Mouse (Mus musculus) olfactory bulb, adult 2 months (tissue): ENCODE measurements around the gene Ctcf. TPM values are rescaled to one million over a fixed set of nuclear protein-coding genes. Genes with fewer than 3 reads are reported as not detected.

Source experiments
- H3K27ac ChIP-seq: fragments of 200-500 bp; 2 replicates; pipeline ENCODE4 v1.5.1; 2012; ENCODE audit warnings: low read depth, low read length; ENCODE audit not compliant: insufficient read depth
- H3K4me1 ChIP-seq: fragments of 200-500 bp; 2 replicates; pipeline ENCODE4 v1.6.1; 2012; ENCODE audit warnings: low read length; ENCODE audit not compliant: control insufficient read depth, insufficient read depth
- H3K4me3 ChIP-seq: fragments of 200-500 bp; 2 replicates; pipeline ENCODE4 v1.5.1; 2012; ENCODE audit warnings: mild to moderate bottlenecking, low read depth, low read length, moderate library complexity; ENCODE audit not compliant: insufficient read depth
- CTCF ChIP-seq: fragments of 200-500 bp; IDR thresholded peaks from 2 replicates; pipeline ENCODE4 v1.5.1; 2012; ENCODE audit warnings: low read depth, mild to moderate bottlenecking, low read length, moderate library complexity; ENCODE audit not compliant: insufficient read depth
- POLR2A ChIP-seq: fragments of 200-500 bp; IDR thresholded peaks from 2 replicates; pipeline ENCODE4 v1.6.1; 2012; ENCODE audit warnings: mild to moderate bottlenecking, low read depth, low read length, moderate library complexity; ENCODE audit not compliant: insufficient read depth
- WGBS: fragments of 180-500 bp; shearing (Covaris S2); methylation state at CpG from one replicate; pipeline ENCODE4 v1.1.7; 2018; 5-methylcytosine and 5-hydroxymethylcytosine counted together
- polyA plus RNA-seq: library from polyadenylated mRNA; stranded (reverse); fragments of >200 nt; gene quantifications from 2 replicates; pipeline ENCODE4 v1.2.4, GENCODE M21; 2012; ENCODE audit warnings: low replicate concordance; ENCODE audit not compliant: missing spikeins, insufficient read depth, insufficient read length

Ctcf gene
- polyA plus RNA-seq, 1 experiment: not detected

GRCm38 (mm10) chr8:105712286-105712685 lies 75.9 kb downstream of the Ctcf start:
- WGBS: 87% methylated on average over 3 of the region's 3 CpGs
- H3K27ac ChIP-seq: no peak overlapping the region
- H3K4me3 ChIP-seq: no peak overlapping the region
- H3K4me1 ChIP-seq: peaks cover 9% of the 10 kb centered on the region
- TF ChIP-seq POLR2A (no peak), CTCF (no peak)

DNA sequence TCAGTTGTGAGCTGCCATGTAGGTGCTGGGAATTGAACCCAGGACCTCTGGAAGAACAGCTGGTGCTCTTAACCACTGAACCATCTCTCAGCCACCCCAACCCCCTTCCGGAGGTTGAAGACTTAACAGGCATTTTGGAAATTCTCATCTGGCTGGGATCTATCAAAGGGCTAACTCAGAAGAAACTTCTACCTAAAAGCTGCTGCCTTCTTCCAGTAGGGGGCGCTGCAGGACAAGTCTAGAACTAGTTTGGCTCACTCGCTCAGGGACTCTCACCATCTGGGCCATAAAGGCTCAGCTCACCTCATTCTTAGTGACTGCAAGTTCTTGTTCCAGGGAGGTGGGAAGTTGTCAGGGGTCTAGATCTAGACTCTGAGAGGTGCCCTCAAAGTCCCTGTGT lies 77.8 kb downstream of the Ctcf start:
- 7% methylated on average over 3 of the region's 3 CpGs for WGBS
- no peak overlapping the region for H3K4me3 ChIP-seq
- no peak overlapping the region for H3K27ac ChIP-seq
- TF ChIP-seq CTCF (peak; percentile 26; the same call in 1 of the 2 replicates), POLR2A (no peak)
- no peaks in the 10 kb centered on the region for H3K4me1 ChIP-seq

- Histone ChIP-seq H3K27ac (no peak overlapping the region), H3K4me1 (no peaks in the 10 kb centered on the region), H3K4me3 (no peak overlapping the region)
- TF ChIP-seq CTCF (no peak), POLR2A (no peak)
- 74% methylated on average over 6 of the region's 6 CpGs for WGBS
These were observed 78.7 kb downstream of the Ctcf start for GRCm38 (mm10) chr8:105715042-105715441.

DNA sequence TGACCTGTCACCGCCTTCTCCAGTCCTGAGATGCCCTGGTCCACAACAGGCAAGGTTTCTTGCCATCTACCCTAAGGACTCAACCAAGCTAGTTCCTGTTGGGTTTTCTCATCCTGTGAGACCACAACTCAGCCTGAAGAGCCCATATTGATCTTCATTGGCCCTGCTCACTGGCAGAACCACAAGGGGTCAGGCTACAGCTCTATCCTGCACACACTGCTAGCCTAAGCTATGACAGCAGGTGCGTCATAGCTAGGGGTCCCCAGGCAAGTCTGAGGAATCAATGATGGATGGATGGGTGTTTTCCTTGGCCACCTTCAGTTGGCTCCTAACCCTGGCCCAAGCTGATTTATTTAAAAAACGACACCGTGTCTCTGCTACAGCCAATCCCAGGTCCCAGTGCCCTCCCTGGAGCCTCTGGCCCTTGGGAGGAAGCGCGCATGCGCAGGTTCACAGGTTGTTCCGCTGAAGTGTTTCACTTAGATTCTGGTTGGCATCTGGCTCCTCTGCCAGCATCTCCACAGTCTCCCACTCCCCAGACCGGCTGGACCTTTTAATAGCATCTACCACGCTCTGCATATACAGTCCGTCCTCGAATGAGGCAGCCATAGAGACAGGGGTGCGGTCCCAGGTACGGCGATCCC lies 80.1 kb downstream of the Ctcf start:
- 92% methylated on average over 15 of the region's 15 CpGs for WGBS
- H3K4me3 ChIP-seq: no peak overlapping the region
- H3K27ac ChIP-seq: no peak overlapping the region
- TF ChIP-seq CTCF (no peak), POLR2A (no peak)
- no peaks in the 10 kb centered on the region for H3K4me1 ChIP-seq

DNA sequence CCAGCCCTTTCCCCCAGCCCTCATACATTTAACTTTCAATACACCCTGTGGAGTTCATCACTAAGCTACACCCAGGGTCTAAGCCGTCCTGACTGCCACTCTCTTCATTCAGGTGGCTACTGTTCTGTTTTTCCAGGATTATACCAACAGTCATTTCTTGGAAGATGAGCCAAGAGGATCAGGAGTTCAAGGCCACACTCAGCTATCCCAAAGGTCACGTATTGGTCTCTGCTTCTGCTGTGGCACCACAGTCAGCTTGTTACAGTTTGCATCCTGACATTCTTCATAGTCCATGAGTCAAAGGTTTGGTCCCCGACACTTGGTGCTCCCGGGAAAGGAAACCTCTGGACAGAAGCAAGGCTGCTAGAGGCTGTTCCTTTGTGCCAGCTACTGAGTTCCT lies 83.3 kb downstream of the Ctcf start:
- H3K27ac ChIP-seq: no peak overlapping the region
- H3K4me1 ChIP-seq: no peaks in the 10 kb centered on the region
- TF ChIP-seq CTCF (no peak), POLR2A (no peak)
- no peak overlapping the region for H3K4me3 ChIP-seq
- WGBS: 90% methylated on average over 4 of the region's 4 CpGs

DNA sequence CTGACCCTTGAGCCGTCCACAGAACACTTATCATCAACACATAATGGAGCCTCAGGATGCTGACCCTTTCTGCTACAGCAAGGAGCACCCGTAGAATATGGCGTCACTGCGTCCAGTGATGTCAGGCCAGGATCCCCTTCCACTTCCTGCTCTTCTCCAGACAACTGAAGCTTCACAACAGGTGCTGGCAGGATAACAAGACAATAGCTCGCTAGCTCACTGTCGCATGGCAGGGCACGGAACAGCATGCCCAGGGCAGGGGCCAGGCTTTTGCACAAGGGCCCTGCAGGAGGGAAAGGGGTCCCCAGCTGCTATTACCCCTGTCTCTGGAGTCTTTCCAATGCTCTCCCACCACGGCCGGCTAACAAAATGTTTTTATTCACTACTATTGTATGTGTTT lies 86.5 kb downstream of the Ctcf start:
- 85% methylated on average over 9 of the region's 9 CpGs for WGBS
- TF ChIP-seq POLR2A (no peak), CTCF (no peak)

DNA sequence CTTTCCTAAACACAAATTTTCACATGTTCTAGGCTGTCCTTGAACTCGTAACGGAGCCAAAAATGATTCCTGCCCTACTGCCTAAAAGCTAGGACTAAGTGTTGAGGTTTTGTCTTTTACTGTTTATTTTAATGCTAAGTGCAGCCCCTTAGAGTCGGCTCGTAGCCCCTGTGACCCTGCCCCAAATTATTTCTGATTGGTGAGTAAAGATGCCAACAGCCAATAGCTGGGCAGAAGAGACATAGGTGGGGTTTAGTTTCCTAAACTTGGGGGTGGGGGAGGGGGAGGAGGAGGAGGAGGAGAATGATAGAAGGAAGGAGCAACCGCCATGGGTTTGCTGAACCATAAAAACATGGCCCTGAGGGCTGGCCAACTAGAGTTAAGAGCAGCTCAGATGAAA lies 89.4 kb downstream of the Ctcf start:
- TF ChIP-seq CTCF (no peak), POLR2A (no peak)
- Histone ChIP-seq H3K27ac (no peak overlapping the region), H3K4me3 (no peak overlapping the region), H3K4me1 (no peaks in the 10 kb centered on the region)
- 91% methylated on average over 5 of the region's 5 CpGs for WGBS

More for the DNA sequence above, 86.5 kb downstream of the Ctcf start:
- Histone ChIP-seq H3K4me3 (no peak overlapping the region), H3K4me1 (no peaks in the 10 kb centered on the region), H3K27ac (no peak overlapping the region)

GRCm38 (mm10) chr8:105727397-105728124 lies 91.2 kb downstream of the Ctcf start:
- H3K4me1 ChIP-seq: no peaks in the 10 kb centered on the region
- H3K4me3 ChIP-seq: no peak overlapping the region
- WGBS: 90% methylated on average over 18 of the region's 18 CpGs
- TF ChIP-seq CTCF (no peak), POLR2A (no peak)
- no peak overlapping the region for H3K27ac ChIP-seq

DNA sequence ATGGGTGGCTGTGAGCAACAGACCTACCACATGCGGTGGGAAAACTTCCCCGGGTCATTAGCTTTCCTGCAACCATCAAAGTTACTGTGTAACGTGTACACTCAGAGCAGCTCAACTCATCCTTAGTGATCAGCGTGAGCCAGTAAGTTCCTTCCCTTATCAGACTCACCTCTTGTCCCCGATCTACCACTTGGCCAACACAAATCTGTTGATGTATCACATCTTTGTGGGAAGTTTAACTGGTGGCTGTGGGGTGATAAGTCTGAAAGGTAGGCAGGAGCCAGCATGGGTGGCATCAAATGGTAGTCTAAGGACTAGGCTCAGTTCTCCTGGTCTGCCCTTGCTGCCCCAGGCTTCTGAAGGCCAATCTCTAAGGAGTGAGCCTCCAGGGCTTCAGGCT lies 95.8 kb downstream of the Ctcf start:
- Histone ChIP-seq H3K4me1 (no peaks in the 10 kb centered on the region), H3K4me3 (no peak overlapping the region), H3K27ac (no peak overlapping the region)
- WGBS: 93% methylated on average over 5 of the region's 5 CpGs
- no peak for TF ChIP-seq POLR2A

Other genes starting within 250 kb of the Ctcf start
- not detected in 2 replicates for gene Kctd19, start 223.1 kb upstream of the Ctcf start, polyA plus RNA-seq
- not detected in 2 replicates for gene Lrrc36, start 223.0 kb upstream of the Ctcf start, polyA plus RNA-seq
- gene Tppp3, start 165.0 kb upstream of the Ctcf start, polyA plus RNA-seq: not detected in 2 replicates
- gene Zdhhc1, start 139.7 kb upstream of the Ctcf start, polyA plus RNA-seq: not detected in 2 replicates
- not detected in 2 replicates for gene Hsd11b2, start 117.8 kb upstream of the Ctcf start, polyA plus RNA-seq
- gene Atp6v0d1, start 70.5 kb upstream of the Ctcf start, polyA plus RNA-seq: not detected in 2 replicates
- not detected in 2 replicates for gene Ripor1, start 31.3 kb upstream of the Ctcf start, polyA plus RNA-seq
- gene Agrp, start 825 bp downstream of the Ctcf start, polyA plus RNA-seq: not detected in 2 replicates
- 218 TPM in 1 of 2 replicates, not detected in the other for gene Carmil2, start 49.7 kb downstream of the Ctcf start, polyA plus RNA-seq
- not detected in 2 replicates for gene Acd, start 64.5 kb downstream of the Ctcf start, polyA plus RNA-seq
- not detected in 2 replicates for gene Pard6a, start 64.6 kb downstream of the Ctcf start, polyA plus RNA-seq
- gene 4933405L10Rik, start 71.1 kb downstream of the Ctcf start, polyA plus RNA-seq: not detected in 2 replicates
- gene Enkd1, start 71.6 kb downstream of the Ctcf start, polyA plus RNA-seq: not detected in 2 replicates
- gene Gfod2, start 122.1 kb downstream of the Ctcf start, polyA plus RNA-seq: not detected in 2 replicates
- gene Ranbp10, start 190.8 kb downstream of the Ctcf start, polyA plus RNA-seq: not detected in 2 replicates
- not detected in 2 replicates for gene Tsnaxip1, start 191.2 kb downstream of the Ctcf start, polyA plus RNA-seq
- not detected in 2 replicates for gene Cenpt, start 216.7 kb downstream of the Ctcf start, polyA plus RNA-seq
- gene Thap11, start 218.6 kb downstream of the Ctcf start, polyA plus RNA-seq: not detected in 2 replicates
- not detected in 2 replicates for gene Nutf2, start 224.0 kb downstream of the Ctcf start, polyA plus RNA-seq
- not detected in 2 replicates for gene Edc4, start 244.3 kb downstream of the Ctcf start, polyA plus RNA-seq